Mouse (Mus musculus) spleen, adult 2 months (tissue): ENCODE results near the gene Fnbp1.

Source experiments
- CTCF ChIP-seq: fragments of 200-500 bp; IDR thresholded peaks from 2 replicates; pipeline ENCODE4 v1.5.1; 2011; ENCODE audit warnings: mild to moderate bottlenecking, inconsistent platforms; ENCODE audit not compliant: insufficient read depth, insufficient read length, insufficient replicate concordance; ENCODE audit errors: extremely low read depth
- POLR2A ChIP-seq: fragments of 200-500 bp; IDR thresholded peaks from 2 replicates; pipeline ENCODE4 v1.6.1; 2011; ENCODE audit warnings: low read depth, low read length, inconsistent platforms

GRCm38 (mm10) chr2:31082639-31083038 lies 59.2 kb downstream of the Fnbp1 start:
- no peak for TF ChIP-seq POLR2A
- TF ChIP-seq CTCF: no peak
